Mouse (Mus musculus) c-Kit-positive CD71-positive TER-119-negative erythroid progenitor cells, embryonic 14.5 days (primary cell): ENCODE data around the gene Entpd6.

Experiments used
- DNase-seq: peaks from one replicate; pipeline ENCODE4 v3.0.0-alpha.2; 2013; ENCODE audit warnings: low read depth

Entpd6 gene

DNA sequence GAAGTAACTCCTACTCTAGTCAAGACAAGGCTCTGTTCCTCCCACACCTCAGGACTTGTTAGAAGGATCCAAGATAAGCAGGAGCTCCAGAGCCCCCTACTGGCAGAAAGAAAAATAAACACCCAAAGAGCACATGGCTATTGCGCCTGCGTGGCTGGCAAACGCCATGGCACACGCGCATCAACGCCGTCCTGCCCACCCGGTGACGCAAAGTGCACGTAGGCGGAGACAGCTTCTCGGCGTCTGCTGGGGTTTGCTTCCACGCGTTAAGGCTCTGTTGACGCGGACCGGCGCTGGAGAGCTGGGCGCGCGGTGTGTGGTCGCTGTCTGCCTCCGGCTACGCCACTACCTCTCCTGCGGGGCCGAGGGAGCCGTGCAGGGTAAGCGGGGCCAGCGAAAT is at the start of gene Entpd6:
TSS of gene Entpd6 (plus strand) at position 189 of the 400 bp plus-strand sequence.
- DNase-seq: peak; percentile 92

DNA sequence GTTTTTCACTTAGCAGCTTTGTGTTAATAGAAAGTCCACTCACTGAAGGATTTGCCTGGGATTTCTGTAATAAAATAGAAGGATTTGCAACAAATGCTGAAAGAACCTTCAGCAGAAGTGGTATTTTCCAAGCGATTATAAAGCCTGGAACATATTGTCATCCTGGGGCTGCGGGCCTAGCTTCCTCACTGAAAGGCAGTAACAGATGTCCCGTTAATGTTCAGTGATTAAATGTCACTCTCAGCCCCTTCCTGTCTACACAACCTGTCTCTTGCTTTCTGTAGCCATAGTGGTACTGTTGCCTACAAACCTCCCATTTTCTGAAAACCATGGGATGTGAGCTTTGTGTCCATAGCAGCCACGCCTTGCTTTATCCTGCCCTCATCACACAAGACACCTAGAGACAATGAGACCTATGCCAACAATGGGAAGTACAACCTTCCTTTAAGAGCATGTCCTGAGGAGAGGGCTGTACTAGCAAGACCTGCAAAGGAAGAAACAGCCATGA is 36.6 kb upstream of the Entpd6 start:
- no peak for DNase-seq

DNA sequence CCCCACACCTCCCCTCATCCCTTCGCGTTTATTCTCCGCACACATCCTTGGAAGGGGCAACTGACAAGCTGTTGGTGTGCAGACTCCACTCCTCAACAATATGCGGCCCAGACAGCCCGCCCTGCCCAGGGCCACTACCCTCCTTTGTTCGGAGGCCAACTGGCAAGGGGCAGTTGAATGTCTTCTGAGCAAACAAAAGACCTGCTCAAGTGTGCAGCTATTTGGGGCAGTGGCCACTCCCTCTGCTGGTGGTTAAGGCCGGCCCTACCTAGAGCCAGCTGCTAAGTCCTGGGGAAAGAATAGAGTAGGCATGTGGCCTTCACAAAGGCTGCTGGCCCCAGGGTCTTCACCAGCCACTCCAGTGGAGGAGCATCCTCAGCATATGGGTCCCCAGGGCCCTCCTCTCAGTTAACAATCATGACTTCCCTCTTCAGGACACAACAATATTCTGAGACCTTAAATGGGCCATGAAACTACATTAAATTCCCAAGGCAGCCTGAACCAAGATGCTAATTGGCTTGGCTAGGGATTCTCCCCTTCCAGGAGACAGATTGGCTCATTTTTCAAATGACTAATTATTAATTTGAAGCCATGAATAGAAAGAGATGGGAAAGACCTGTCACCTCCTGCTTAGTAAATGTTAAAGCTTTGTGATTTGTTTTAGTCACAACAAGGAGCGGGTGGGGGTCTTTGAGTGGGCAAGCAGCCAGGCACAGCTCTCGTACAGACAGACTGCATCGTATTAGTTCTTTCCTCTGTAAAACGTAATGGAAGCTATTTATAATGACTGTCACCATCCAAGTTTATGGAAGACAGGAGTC is 12.9 kb upstream of the Entpd6 start:
- no peak for DNase-seq

DNA sequence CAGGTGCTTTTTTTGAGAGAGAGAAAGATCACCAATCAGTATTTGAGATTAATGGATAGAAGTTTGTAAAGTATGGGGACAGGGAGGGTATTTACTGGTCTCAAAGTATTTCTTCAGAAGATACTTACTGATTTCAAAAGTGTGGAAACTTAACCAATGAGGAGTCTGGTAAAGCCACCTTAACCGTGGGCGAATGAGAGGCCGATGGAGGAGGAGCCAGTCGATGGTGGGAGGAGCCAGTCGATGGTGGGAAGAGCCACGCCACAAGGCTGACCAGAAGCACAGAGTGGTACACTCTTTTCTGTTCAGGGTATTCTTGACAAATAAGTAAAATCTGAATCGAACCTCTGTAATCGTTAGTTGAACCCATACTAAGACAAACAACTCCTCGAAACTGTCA is 11.0 kb upstream of the Entpd6 start:
- DNase-seq: no peak

DNA sequence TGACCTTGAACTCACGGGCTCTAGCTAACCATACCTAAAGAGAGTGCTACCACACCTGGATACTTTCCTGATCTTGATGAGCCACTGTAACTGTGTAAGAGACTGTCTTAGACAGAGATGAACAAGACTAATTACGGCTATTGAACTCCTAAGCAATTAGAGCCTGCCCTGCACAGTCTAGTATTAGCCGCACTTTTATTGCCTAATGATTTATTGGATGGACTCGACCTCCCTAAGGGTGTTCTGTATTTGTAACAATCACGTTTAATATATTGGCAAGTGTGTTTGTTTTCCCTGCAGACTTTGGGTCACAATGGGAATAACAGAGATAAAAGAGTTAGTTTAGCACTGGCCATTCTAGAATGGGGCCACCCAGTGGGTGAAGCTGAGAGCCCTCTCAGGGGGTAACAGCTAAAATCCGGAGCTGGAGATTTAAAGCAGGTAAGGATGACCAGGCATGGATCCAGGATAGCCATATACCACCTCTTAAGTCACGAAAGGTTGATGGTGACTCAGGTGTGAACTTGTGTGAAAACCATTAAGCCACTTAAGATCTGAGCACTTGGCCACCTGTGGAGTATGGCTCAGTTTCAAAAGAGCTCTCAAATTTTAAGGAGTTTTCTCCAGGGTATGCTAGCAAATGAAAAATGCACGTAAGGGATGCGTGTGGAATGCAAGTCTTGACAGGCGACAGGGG is 8.5 kb upstream of the Entpd6 start:
- DNase-seq: no peak

DNA sequence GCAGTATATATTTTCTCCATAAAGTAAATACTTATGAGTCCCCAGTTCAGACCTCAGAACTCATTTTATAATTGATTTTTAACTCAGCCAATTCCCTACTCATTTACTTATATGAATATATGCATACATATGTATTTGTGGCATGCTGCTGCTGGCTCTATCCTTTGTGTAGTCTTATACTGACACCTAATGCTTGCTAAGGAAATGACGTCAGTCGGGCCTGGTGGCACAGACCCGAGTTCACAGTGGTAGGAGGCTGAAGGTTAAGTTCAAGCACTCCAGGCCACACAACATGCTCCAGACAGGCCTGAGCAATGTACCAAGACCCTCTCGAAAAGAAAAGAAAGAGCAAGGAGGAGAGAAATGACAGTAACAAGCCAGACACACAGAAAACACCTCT is 7.4 kb upstream of the Entpd6 start:
- DNase-seq: no peak

DNA sequence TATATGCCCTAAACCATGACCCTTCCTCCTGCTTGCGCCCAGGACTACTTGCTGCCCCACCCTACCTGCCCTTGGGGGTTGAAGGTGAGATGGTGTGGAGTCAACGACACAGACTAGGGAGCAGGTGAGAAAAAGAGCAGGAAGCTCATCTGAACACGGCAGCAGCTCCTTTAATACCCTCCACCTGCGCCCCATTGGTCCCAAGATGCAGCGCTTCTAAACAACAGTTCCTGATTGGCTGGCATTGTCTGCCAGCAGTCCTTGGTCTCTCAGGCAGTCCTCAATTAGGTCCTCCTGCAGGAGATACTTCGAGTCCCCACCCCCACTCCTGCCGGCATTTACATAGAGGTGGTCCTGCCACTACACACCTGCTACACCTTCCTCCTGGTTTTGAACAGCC is 3.8 kb upstream of the Entpd6 start:
- DNase-seq: no peak

DNA sequence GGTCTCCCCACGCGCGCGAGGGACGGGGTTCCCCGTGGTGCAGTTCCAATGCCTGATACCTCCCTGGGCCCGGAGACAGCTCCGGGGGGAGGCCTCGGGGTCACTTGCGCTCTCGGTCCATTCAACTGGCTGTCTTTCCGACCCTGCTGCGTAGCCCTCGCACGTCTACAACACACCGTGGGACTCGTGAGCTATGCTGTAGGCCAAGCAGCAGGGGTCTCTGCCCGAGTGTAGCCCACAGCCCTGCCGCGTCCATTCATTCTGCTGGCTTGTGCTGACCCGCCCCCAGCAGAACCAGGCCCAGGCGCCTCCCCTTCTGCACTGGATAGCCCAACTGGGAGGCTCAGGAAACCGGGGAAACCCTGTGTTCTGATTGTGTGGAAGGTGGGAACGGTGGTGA is 441 bp downstream of the Entpd6 start:
- DNase-seq: no peak

DNA sequence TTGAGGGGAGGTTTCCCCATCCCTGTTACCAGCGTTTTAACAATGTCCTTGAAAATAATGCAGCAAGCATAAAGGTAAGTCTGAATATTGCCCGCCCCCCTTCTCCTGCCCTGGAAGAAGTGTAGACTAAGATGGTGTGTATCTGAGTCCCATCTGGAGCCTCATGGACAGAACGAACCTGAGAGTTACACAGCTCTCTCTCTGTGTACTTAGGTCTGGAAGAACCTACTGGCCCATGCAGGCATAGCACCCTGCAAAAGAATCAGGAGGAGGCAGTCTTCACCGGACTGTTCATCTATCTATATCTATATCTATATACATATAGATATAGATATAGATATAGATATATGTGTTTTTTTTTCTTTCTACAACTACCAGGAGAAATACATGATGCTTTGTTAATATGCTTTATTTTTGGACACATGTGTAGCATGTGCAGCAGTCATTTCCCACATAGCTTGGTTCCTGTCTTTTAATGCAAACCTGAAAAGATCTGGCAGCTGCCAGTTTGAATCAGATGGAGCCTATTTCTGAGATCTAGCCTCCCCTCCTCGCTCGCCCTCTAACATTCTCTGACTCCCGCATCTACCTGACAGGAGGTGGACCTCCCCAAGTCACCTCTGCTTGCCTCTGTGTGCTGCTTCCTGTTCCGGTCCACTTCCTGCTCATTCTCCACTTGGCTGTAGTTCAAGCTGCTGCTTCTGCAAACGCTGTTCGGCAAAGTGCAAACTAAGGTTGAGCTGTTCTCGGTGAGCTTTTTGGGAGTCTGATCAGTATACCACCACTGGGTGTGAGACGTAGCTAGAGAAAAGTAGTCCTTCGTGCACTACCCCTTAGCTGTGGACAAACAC is 1.5 kb downstream of the Entpd6 start:
- DNase-seq: no peak

DNA sequence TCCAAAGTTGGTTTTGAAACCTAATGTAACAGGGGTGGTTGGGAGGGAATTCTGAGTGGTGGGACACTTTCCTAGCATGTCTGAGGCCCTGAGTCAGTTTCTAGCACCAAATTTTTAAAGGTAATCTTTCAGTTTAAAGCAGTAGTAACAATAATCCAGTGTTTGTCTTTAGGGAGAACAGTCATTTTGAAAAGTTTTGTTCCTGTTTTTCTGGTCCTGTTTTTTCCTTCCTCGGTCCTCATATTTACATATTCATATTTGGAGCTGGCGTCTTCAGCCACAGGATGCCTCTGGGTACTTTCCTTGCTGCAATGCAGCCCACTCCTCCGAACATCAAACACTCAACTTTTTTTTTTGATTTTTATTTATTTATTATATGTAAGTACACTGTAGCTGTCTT is 6.2 kb downstream of the Entpd6 start:
- no peak for DNase-seq

DNA sequence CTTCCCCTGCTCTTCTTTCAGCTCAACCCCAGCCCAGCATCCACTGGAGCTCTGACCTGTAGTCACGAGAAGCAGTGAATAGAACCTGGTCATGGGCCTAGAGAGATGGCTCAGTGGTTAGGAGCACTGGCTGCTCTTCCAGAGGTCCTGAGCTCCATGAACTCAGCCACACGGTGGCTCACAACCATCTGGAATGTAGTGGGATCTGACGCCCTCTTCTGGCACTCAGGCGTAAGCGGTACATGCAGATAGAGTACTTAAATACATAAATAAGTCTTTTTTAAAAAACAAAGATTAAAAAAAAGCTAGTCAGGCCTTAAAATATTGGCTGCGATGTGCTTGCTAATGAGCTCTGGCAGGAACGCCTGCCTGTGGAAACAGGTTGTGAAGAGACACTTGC is 12.6 kb downstream of the Entpd6 start:
- DNase-seq: no peak

DNA sequence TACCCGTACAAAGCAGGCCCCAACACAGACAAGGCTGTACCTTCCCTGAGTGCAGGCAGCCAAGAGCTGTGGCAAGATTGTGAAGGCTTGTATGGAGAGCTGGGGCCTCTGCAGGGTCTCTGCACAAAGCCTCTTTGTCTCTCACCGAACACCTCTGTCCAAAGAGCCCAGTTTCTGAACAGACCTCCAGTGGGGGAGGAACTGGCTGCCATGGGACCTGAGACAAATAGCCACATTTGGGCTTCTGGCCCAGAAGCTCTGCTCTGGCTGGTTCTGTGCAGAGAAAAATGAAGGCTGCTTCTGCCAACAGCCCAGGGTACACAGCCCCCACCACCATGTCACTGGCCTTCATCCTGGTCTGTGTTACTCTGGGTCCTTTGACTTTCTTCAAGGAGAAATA is 16.8 kb downstream of the Entpd6 start:
- DNase-seq: no peak

DNA sequence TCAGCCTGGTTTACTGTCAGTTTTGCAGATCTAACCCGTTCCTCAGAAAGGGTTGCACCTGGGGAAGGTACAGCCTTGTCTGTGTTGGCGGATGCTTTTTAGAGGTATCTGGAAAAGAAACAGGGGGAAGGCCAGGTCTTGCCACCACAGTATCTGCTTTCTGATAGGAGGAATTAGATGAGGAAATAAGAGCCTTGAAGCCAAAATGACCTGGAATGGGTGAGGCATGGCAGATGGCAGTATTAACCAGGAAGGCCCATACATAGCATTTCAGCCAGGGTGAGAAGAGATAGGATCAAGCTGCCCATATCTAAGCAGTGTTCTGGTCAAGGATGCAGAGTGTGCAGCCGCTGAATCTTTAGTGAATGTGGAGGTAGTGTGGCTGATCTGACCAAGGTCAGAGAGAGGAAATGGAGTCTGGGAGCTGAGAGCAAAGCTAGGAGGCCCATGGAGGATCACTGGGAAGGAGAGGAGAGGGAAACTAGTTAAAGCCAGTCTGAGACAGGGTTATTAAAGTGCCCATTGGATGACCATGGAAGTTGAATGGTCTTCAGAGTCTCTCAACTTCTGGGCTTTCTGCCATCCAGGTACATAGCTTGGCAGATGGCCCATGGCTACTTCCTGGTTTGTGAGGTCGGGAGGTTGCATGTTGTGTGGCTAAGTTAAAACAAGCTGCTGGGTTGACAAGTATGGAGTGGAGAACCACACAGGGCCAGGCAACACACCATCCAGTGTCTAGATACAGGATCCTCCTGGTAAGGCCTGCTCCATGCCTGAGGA is 17.4 kb downstream of the Entpd6 start:
- no peak for DNase-seq

DNA sequence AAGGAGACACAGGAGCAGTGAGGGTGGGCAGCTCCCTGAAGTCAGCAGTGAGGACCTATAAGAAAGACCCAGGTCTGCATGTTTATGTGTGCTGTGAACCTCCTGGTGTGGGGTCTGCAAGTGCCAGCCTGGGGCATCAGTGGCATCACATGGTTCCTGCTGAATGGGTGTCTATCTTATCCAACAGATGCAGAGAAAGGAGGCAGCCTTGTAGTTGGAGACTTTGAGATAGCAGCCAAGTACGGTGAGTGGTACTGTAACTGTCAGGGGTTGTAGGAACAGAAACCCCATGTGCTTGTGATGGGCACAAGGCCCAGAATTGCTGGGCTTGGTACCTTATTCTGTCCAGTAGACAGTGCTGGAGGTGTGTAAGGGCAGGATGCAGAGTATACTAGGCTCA is 19.8 kb downstream of the Entpd6 start:
- DNase-seq: no peak

DNA sequence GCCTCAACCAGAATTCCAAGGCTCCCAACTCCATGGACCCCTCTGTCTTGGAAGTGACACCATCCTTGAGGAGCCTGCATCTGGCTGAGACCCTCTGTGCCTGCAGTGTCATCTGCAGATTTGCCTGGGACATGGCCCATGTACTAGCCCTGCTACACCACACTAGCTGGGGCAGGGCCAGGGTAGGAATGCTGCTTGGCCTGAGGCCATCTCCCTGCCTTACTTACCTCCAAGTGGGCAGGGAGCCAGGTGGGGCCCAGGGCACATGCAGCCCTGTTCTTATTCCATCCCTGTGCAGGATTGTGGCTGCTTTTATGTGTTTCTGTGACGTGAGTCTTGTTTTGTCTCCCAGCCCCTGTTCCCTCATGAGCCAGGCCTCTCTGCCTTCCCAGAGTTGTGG is 21.9 kb downstream of the Entpd6 start:
- no peak for DNase-seq

DNA sequence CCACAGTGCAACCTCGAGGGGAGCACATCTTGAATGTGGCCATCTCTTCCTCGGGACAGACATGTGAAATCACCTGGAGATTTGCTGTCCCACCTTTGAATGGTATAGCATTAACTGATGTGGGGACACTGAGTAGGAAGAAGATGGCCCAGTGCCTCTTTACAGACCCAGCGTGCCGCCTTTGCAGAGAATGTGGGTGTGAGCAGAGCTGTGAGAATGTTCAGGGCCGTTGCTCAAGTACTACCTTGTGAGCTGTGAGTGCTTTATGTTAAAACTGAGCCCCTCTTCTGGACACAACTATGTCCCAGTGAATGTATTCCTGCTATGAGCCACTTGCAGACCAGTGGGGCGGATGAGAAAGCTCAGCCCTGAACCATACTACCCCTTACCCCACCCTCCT is 22.3 kb downstream of the Entpd6 start:
- no peak for DNase-seq

DNA sequence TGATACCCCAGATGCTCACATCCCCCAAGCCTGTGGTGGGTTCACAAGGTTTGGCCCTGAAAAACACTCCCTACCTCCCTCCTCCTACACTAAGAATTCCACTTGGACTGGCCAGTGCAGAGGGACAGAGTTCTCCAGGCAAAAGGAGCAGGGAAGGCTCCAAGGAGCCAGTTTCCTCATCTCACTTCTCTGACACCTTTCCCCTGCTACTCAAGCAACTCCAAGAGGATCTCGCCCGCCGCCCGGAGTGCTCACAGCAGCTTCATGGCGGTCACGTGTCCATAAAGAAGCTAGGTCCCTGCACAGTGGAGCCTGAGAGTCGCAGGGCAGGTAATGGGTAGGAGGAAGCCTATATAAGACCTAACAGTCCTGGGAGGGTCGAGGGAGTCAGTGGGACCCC is 23.2 kb downstream of the Entpd6 start:
- DNase-seq: no peak

DNA sequence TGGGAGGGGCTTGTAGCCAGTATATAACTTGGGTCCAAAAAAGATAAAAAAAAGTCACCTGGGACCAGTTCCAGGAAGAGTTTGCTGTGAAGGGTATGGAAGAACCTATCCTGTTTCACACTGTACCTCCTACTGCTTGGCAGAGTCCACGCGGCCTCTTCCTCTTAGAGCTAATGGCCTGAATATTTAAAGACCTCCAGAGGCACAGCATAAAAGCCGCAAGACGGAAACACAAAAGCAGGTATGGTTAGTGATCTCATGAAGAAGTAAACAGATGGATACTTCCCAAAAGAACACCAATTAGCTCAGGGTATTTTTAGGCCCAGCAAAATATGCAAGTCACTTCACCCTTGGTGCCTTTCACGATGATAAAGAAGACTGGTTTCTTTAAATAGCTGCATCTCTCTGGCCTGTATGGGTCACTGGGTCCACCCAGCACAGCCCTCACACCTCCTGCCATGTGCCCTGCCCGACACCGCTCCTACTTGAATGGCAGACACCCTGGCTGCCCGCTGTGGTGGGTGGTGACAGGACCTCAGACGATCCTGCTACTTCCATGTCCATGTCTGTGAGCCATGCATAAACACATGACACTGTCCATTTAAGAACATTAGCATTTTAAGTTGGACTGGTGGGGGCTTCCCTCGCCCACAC is 23.8 kb downstream of the Entpd6 start:
- DNase-seq: no peak

DNA sequence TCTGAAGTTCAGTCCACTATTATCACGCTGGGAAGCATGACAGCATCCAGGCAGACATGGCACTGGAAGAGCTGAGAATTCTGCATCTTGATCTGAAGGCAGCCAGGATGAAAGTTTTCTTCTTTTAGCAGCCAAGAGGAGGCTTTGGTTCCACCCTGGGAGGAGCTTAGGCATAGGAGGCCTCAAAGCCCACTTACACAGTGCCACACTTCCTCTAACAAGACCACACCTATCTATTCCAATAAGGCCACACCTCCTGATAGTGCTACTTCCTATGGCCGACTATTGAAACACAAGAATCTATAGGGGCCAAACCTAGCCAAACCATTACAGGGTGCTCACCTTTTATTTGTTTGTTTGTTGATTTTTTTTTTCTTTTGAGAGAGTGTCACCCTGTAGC is 34.0 kb downstream of the Entpd6 start:
- DNase-seq: no peak

DNA sequence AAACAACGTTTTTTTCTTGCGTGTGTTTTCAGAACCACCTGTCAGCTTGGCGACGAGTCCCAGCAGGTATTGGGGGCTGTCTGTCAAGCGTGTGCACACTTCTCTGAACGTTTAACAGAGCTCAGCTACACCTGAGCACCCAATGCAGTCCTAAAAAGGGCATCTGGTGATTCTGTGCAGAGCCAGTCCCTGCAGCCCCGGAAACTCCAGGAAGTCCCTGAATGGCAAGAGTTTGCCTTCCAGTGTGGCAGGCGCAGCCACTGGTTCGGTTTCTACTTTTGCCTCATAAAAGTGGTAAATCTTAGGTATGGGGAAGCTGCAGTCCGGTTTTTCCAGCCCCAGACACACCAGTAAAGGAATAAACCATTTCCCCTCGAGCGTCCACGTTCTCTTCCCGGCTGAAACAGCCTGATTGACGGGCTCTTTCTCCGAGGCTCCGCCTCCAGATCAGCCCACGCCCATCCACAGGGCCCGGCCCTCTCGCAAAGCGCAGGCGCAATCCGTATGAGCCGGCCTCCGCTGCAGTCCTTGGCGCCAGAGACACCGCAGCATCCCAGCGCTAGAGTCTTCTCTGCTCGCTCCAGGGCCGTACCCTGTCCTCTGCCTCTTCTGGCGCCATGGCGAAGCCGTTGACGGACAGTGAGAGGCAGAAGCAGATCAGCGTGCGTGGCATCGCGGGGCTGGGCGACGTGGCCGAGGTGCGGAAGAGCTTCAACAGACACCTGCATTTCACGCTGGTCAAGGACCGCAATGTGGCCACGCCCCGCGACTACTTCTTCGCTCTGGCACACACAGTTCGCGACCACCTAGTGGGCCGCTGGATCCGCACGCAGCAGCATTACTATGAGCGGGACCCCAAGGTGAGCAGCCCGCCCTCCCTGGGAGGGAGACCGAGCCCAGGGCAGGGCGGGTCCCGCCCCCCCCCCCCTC is 37.7 kb downstream of the Entpd6 start, which contains the start of gene Pygb:
TSS of gene Pygb (plus strand) at position 485 of the 930 bp plus-strand sequence.
- DNase-seq: peak; percentile 78
